Mouse (Mus musculus) c-Kit-positive CD71-positive TER-119-negative erythroid progenitor cells, embryonic 14.5 days (primary cell): ENCODE results near the gene Car10.
"Not testable (repeated sequence)": the region's sequence is repeated elsewhere in the genome, so short reads cannot be mapped to it uniquely, and the experiment has no call there.

ENCODE experiments used
- DNase-seq: peaks from one replicate; pipeline ENCODE4 v3.0.0-alpha.2; 2013; ENCODE audit warnings: low read depth

Car10 gene

GRCm38 (mm10) chr11:93393371-93393770, 295.5 kb downstream of the Car10 start:
- DNase-seq, result not testable (repeated sequence)

GRCm38 (mm10) chr11:93396356-93396755, 298.5 kb downstream of the Car10 start:
- no peak for DNase-seq

GRCm38 (mm10) chr11:93401167-93401566, 303.3 kb downstream of the Car10 start:
- DNase-seq, result not testable (repeated sequence)

GRCm38 (mm10) chr11:93407981-93408380, 310.2 kb downstream of the Car10 start:
- DNase-seq, result no peak

GRCm38 (mm10) chr11:93431482-93431881, 333.7 kb downstream of the Car10 start:
- DNase-seq, result no peak

GRCm38 (mm10) chr11:93434997-93435915, 337.4 kb downstream of the Car10 start:
- no peak for DNase-seq

- DNase-seq, result no peak
Measured at GRCm38 (mm10) chr11:93436892-93437291, 339.1 kb downstream of the Car10 start.

GRCm38 (mm10) chr11:93440466-93440865, 342.6 kb downstream of the Car10 start:
- DNase-seq, result no peak

GRCm38 (mm10) chr11:93443777-93444176, 345.9 kb downstream of the Car10 start:
- no peak for DNase-seq

GRCm38 (mm10) chr11:93444741-93445140, 346.9 kb downstream of the Car10 start:
- DNase-seq, result no peak

- no peak for DNase-seq
Measured at GRCm38 (mm10) chr11:93447566-93447965, 349.7 kb downstream of the Car10 start.

GRCm38 (mm10) chr11:93448290-93449256, 350.7 kb downstream of the Car10 start:
- DNase-seq, result no peak

- no peak for DNase-seq
Measured at GRCm38 (mm10) chr11:93450535-93450934, 352.7 kb downstream of the Car10 start.

GRCm38 (mm10) chr11:93466221-93466620, 368.4 kb downstream of the Car10 start:
- DNase-seq, result no peak

GRCm38 (mm10) chr11:93467711-93468110, 369.9 kb downstream of the Car10 start:
- no peak for DNase-seq

GRCm38 (mm10) chr11:93470771-93471170, 372.9 kb downstream of the Car10 start:
- DNase-seq, result no peak

GRCm38 (mm10) chr11:93471573-93472179, 373.8 kb downstream of the Car10 start:
- peak; percentile 10 for DNase-seq

- DNase-seq, result no peak
Measured at GRCm38 (mm10) chr11:93484661-93485060, 386.8 kb downstream of the Car10 start.

- no peak for DNase-seq
Measured at GRCm38 (mm10) chr11:93487021-93487420, 389.2 kb downstream of the Car10 start.

GRCm38 (mm10) chr11:93487913-93488604, 390.2 kb downstream of the Car10 start:
- DNase-seq, result no peak

- no peak for DNase-seq
Measured at GRCm38 (mm10) chr11:93490211-93490820, 392.5 kb downstream of the Car10 start.
